Mouse (Mus musculus) cerebellum, postnatal 14 days (tissue): ENCODE measurements around the gene Oas1c.
A peak's percentile ranks its signal among the peaks of the same experiment; 100 is the strongest.

Experiments
- DNase-seq, 2 experiments: peaks; one replicate each; pipeline ENCODE4 v3.0.0; 2021; ENCODE audit warnings: mixed read lengths in 2 of 2

Oas1c gene

DNA sequence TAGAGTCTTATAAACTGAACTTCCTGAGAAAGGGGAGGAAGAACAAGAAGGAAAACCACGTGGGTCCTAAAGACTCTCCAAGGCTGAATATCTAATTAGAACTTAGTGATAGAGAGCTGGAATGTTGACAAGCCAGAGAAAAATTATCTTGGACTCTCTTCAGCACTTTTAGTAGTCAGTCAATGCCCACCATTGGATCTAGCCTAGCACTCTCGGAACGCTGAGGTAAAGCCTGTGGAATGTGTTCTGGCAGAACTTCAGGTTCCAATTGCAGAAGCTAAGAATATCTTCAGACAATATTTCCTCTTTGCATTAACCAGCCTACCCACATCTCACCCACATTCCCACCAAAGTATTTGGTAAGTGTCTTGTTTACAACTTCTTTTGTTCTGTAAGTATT is 32.4 kb downstream of the Oas1c start:
- no peak for DNase-seq

GRCm38 (mm10) chr5:120778941-120779340 is 33.4 kb downstream of the Oas1c start:
- no peak for DNase-seq

GRCm38 (mm10) chr5:120777478-120777877 is 34.8 kb downstream of the Oas1c start, which contains the start of gene Oas3:
Gene Oas3 (minus strand): TSS chr5:120777661.
- no peak for DNase-seq

DNA sequence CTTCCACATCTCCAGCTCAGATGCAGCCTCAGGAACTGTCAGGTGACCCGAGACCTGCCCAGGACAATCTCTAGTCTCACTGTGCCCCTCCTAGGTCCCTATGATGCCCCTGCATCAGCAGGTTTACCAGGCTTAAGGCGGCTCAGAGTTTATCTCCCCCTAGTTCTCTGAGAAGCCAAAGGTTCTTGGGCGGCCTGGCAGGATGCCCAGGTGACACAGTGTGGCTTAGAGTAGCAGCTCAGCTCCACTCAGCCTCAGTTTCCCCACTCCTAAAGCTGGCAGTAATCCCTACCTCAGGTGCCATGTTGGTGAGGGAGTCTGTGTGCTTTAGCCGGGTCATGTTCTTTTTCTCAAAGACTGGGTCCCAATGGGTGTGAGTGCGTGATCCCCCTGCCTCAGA is 35.5 kb downstream of the Oas1c start:
- no peak for DNase-seq

DNA sequence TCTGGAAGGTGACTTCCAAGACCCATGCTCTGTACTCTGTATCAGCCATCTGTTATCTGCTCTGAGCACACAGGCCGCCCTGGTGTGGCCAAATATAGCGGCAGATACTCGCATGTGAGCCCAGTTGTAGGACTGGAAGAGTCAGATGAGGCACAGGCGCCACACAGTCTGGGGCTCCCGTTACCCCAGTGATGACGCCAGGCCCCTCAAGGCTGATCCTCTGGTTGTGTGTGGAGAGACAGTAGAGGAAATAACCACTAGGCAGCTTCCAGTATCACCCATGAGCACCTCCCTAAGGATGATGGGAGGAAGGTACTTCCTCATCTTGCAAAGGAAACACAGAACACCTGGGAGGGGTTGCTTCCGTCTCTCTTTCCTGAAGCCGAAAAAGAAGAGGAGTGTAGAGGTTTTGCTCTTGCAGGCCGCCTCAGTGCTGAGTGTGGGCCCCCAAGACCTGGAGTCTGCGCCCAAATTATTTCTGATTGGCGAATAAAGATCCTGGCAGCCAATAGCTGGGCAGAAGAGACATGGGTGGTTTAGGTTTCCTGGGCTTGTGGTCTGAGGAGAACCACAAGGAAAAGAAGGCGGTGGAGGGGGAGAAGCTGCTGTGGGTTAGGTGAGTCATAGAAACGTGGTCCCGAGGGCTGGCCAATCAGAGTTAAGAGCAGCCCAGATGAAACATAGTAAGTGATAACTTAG is 36.9 kb downstream of the Oas1c start:
- DNase-seq: peak in 1 of 2 experiments; percentile 12

GRCm38 (mm10) chr5:120769396-120769795 is 42.9 kb downstream of the Oas1c start:
- DNase-seq: no peak

DNA sequence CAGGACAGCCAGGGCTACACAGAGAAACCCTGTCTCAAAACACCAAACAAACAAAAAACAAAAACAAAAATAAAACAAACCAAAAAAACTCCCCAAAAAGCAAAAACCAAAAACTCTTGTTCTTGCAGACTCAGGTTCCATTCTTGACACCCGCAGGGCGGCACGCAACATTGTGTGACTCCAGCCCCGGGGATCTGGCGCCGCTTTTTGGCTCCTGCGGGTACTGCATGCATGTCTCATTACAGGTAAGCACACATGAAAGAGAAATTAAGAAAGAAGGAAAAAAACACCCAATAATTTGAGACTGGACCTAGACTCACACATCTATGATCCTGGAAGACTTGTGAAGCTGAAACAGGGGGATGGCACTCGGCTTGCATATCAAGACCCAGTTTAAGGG is 47.3 kb downstream of the Oas1c start:
- no peak for DNase-seq

DNA sequence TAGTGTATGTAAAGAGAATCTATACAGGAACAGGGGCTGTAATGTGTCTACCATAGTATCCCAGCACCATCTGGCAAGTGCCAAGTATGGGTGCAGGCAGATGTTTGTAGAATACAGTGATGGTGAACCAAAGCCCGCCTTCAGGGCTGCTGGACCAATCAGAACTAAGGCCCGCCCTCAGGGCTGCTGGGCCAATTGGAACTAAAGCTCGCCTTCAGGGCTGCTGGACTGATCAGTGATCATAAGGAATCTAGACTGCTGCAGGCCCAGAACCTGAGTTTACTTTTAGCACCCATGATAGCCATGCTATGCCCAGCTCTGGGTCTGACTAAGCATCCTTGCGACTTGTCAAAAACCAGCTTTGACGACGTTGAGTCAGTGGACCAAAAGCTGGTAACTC is 50.4 kb downstream of the Oas1c start:
- peak; percentile 27 to 42 for DNase-seq

DNA sequence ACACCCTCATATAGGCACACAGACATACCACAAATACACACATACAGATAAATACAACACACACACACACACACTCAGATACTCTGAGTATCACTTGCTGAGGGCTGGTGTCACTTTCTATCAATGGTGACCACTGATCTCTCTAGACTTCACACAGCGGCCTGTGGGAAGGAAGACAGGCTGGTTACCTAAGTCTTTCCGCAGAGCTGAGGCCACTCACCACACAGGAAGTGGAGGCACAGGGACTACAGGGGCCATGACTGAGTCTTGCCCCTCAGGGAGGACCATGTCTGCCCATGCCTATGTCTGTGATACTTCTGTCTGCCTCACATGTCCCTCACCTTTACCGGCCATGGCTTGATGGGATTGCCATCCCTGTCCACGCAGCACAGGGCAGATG is 58.1 kb downstream of the Oas1c start:
- DNase-seq: no peak

DNA sequence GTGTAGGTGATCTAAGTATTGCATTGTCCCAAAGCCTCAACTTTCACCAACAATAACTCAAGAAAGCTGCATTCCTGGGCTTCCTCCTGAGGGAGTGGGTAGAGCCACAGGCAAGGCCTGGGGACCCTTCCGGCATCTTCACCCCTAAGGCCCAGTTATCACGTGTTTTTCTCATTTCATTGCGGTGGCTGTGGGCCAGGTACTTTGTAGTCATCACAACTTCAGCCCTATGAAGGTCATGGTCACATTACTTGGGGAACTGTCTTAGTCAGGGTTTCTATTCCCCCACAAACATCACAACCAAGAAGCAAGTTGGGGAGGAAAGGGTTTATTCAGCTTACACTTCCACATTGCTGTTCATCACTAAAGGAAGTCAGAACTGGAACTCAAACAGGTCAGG is 59.5 kb downstream of the Oas1c start:
- DNase-seq: no peak

DNA sequence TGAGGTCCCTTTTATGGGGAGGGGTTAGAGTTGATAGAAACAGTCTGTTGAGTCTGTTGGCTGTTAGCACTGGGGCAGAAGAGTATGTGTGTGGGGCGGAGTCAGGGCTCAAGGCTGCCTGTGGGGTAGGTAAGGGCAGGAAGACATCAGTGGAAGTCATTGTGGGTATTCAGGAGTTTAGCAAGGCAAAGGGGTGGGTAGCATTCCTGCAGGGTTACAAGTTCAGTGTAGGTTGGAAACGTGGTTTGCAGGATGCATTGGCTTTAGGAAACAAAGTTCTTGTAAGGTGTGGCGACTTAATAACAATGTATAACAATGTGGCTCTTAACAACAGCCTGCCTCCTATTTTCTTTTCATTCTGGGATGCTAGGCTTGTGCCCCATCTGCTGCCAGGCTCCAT is 61.1 kb downstream of the Oas1c start:
- no peak for DNase-seq
